Mouse (Mus musculus): ENCODE measurements at regions not wholly inside any gene's neighbourhood (a gene's known extent, or its start where the extent isn't known, plus 50 kb on each side); places are given as distances from the start of the nearest gene placed in this dataset.

DNA sequence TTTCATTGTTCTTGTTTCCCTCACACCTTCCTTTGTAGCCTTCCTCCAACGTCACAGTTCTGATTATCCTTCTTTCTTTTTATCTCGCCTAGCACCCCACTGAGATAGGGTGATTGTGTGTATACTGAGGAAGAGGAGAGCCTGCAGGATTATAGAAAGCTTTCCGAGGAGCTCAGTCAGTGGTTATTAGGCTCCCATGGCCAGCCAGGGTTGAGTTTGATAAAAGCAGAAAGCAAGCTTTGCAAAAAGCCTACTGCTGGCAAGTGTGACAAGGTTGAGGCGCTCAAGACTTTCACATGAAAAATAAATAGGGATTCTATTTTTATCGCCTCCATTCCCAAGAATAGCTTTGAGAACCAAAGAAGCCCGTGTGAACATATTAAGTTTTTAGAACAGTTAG, 136.9 kb upstream of the Cypt12 start:
- no peaks in the 10 kb centered on the region for H3K4me1 ChIP-seq (ENCODE audit: control insufficient read depth, insufficient read depth, low read length)

DNA sequence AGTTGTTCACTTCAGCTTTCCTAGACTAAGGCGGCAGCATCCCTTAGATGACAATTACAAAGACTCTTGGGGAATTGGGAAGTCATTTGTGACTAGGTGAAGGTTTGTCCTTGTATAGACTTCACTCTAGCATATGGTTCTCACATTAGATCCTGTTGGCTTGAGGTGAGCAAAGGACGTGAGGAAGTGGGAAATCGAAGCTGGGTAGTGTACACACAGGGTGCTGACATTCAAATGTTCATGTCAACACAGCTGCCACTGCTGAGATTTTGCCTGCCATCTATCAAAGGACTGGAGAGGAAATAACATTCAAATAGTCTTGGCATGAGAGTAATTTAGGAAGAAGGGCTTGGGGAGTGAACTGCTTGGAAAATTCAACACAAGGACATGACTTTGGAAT, 124.0 kb upstream of the Cypt12 start:
- Histone ChIP-seq H3K27ac (ENCODE audit: insufficient read depth, low read depth, low read length) (no peak overlapping the region), H3K4me3 (ENCODE audit: insufficient read depth, low read depth, low read length) (no peak overlapping the region), H3K4me1 (ENCODE audit: control insufficient read depth, insufficient read depth, low read length) (no peaks in the 10 kb centered on the region)
- WGBS: 50% methylated on average over 3 of the region's 3 CpGs
- TF ChIP-seq CTCF (IDR thresholded peaks at IDR 0.05; ENCODE audit: insufficient read depth, low read depth, low read length): no peak
- TF ChIP-seq POLR2A (IDR thresholded peaks at IDR 0.05; ENCODE audit: insufficient read depth, low read depth, low read length): no peak

More for the DNA sequence above, 136.9 kb upstream of the Cypt12 start:
- Histone ChIP-seq H3K27ac (ENCODE audit: insufficient read depth, low read depth, low read length) (no peak overlapping the region), H3K4me3 (ENCODE audit: insufficient read depth, low read depth, low read length) (no peak overlapping the region)
- WGBS: 26% methylated on average over 6 of the region's 6 CpGs
- no peak for TF ChIP-seq CTCF (IDR thresholded peaks at IDR 0.05; ENCODE audit: insufficient read depth, low read depth, low read length)
- no peak for TF ChIP-seq POLR2A (IDR thresholded peaks at IDR 0.05; ENCODE audit: insufficient read depth, low read depth, low read length)

DNA sequence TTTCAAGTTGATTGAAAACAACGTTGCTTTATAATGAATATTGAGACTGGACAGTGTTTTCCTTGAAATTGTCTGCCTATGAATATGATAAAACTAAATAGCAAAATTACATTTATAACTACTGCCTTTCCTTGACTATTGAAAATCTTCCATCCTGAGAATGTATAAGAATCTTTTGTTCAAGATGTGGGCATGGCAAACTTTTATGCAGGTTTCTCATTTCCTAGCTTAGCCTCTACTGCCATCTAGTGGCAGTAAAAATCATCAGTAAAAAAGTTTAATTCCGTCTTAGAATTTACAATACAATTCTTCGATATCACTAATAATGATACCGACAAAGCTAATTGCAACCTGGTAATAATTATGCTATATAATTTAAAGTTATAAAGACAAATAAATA, 123.5 kb upstream of the Cypt12 start:
- 30% methylated on average over 4 of the region's 4 CpGs for WGBS
- Histone ChIP-seq H3K4me3 (ENCODE audit: insufficient read depth, low read depth, low read length) (no peak overlapping the region), H3K27ac (ENCODE audit: insufficient read depth, low read depth, low read length) (no peak overlapping the region), H3K4me1 (ENCODE audit: control insufficient read depth, insufficient read depth, low read length) (no peaks in the 10 kb centered on the region)
- TF ChIP-seq POLR2A (IDR thresholded peaks at IDR 0.05; ENCODE audit: insufficient read depth, low read depth, low read length) (no peak), CTCF (IDR thresholded peaks at IDR 0.05; ENCODE audit: insufficient read depth, low read depth, low read length) (no peak)

DNA sequence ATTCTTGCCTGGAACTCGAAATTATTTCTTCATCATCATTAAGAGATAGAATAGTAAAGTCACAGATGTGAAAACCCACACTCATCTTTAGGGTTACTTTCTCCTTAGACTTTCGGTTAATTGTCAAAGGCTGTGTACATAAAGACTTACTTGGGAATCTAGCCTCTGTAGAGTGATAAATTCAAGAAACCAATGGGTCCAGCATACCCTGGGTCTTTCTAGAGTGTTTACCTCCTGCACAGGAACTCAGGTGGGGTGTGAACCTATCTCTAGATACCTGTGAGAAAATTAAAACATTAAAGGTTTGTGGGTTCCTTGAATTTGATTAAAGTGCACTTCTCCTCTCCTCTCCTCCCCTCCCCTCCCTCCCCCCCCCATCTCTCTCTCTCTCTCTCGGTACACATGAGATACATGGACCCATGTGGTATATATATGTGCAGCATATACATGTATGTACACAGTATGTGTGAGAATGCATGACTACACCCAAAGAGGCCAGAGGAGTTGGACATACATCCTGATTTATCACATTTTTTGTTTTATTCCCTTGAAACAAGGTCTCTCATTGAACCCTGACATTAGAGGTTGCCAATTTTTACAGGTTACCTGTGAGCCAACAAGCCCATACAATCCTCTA, 122.8 kb upstream of the Cypt12 start:
- no peak for TF ChIP-seq CTCF (IDR thresholded peaks at IDR 0.05; ENCODE audit: insufficient read depth, low read depth, low read length)
- no peak for TF ChIP-seq POLR2A (IDR thresholded peaks at IDR 0.05; ENCODE audit: insufficient read depth, low read depth, low read length)
- Histone ChIP-seq H3K4me3 (ENCODE audit: insufficient read depth, low read depth, low read length) (no peak overlapping the region), H3K4me1 (ENCODE audit: control insufficient read depth, insufficient read depth, low read length) (no peaks in the 10 kb centered on the region), H3K27ac (ENCODE audit: insufficient read depth, low read depth, low read length) (no peak overlapping the region)
- WGBS: 71% methylated on average over 3 of the region's 3 CpGs

DNA sequence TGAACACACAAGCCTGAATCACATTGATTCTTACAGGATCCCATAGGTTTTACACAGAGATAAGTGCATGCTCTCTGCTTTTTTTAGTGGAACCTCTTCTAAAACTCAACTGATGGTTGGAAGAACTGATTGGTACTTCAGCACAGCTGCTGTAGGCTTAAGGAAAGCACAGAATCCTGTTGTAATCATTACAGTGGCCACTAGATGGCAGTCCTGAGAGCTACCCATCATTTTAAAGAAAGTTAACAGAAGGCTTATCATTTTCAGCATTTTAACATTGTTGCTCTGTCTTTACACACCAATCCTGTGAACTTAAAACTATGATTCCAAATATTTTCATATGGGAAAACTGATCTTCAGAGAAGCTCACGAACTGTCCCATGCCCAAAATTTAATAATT, 113.5 kb upstream of the Cypt12 start:
- H3K27ac ChIP-seq (ENCODE audit: insufficient read depth, low read depth, low read length): no peak overlapping the region
- no peaks in the 10 kb centered on the region for H3K4me1 ChIP-seq (ENCODE audit: control insufficient read depth, insufficient read depth, low read length)
- H3K4me3 ChIP-seq (ENCODE audit: insufficient read depth, low read depth, low read length): no peak overlapping the region
- TF ChIP-seq CTCF (IDR thresholded peaks at IDR 0.05; ENCODE audit: insufficient read depth, low read depth, low read length): no peak
- no peak for TF ChIP-seq POLR2A (IDR thresholded peaks at IDR 0.05; ENCODE audit: insufficient read depth, low read depth, low read length)
- WGBS: 54% methylated on average over 1 of the region's 1 CpGs

DNA sequence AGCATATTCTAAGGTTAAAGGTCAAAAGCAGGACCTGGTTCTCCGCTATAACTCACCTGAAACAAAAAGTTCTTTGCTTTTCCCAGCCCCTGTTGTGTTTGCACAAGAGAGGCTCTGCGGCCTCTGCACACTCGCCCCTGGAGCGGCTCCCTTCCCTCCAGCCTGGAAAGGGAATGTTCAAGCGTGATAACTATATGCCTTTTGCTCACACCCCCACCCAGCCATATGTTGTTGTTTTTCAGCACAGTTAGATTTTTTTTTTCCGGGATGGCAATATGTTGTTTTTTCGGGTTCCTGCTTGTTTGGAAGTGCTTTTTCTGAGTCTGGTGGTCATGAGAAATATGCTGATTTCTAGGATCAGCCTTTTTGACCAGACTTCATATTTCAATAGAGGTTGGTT, 100.6 kb upstream of the Cypt12 start:
- no peak overlapping the region for H3K27ac ChIP-seq (ENCODE audit: insufficient read depth, low read depth, low read length)
- H3K4me3 ChIP-seq (ENCODE audit: insufficient read depth, low read depth, low read length): no peak overlapping the region
- WGBS: 88% methylated on average over 7 of the region's 7 CpGs
- no peaks in the 10 kb centered on the region for H3K4me1 ChIP-seq (ENCODE audit: control insufficient read depth, insufficient read depth, low read length)
- no peak for TF ChIP-seq POLR2A (IDR thresholded peaks at IDR 0.05; ENCODE audit: insufficient read depth, low read depth, low read length)

DNA sequence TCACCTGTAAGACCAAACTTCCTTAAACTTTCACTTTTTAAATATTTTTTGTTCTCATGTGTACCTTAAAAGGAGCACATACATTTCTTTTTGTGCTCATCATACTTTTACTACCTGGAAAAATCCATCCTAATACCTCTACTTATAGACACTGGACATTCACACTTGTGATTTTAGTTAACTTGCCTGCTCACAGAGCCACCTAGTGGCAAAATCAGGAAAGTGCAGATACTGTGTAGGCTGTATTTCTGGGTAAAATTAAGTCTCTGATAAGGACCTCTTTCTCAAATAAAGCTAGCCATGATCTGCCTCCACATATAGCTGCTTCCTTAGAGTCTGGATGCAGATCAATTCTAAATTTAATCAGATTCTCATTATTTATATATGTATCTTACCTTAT, 100.0 kb upstream of the Cypt12 start:
- Histone ChIP-seq H3K4me3 (ENCODE audit: insufficient read depth, low read depth, low read length) (no peak overlapping the region), H3K4me1 (ENCODE audit: control insufficient read depth, insufficient read depth, low read length) (no peaks in the 10 kb centered on the region), H3K27ac (ENCODE audit: insufficient read depth, low read depth, low read length) (no peak overlapping the region)
- no peak for TF ChIP-seq POLR2A (IDR thresholded peaks at IDR 0.05; ENCODE audit: insufficient read depth, low read depth, low read length)
- no peak for TF ChIP-seq CTCF (IDR thresholded peaks at IDR 0.05; ENCODE audit: insufficient read depth, low read depth, low read length)

DNA sequence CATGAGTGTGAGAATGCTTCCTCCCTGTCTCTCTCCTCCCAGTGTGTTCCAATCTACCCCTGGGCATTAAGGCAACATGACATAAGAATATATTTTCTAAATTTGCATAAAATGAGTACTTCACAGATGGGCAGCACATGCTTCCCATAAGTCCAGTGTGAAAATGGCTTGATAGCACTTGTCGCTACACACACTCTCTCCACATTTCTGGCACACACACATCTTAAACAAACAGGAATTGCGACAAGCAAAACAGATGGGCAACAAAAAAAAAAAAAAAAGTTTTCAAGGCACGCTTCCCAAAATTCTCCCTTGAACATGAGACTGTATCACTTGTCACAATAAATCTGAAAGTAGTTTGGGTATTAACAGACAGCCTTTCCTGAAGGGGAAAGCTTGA, 85.8 kb upstream of the Cypt12 start:
- TF ChIP-seq CTCF (IDR thresholded peaks at IDR 0.05; ENCODE audit: insufficient read depth, low read depth, low read length): no peak
- no peak for TF ChIP-seq POLR2A (IDR thresholded peaks at IDR 0.05; ENCODE audit: insufficient read depth, low read depth, low read length)
- Histone ChIP-seq H3K4me1 (ENCODE audit: control insufficient read depth, insufficient read depth, low read length) (no peaks in the 10 kb centered on the region), H3K4me3 (ENCODE audit: insufficient read depth, low read depth, low read length) (no peak overlapping the region), H3K27ac (ENCODE audit: insufficient read depth, low read depth, low read length) (no peak overlapping the region)
- 92% methylated on average over 3 of the region's 3 CpGs for WGBS

DNA sequence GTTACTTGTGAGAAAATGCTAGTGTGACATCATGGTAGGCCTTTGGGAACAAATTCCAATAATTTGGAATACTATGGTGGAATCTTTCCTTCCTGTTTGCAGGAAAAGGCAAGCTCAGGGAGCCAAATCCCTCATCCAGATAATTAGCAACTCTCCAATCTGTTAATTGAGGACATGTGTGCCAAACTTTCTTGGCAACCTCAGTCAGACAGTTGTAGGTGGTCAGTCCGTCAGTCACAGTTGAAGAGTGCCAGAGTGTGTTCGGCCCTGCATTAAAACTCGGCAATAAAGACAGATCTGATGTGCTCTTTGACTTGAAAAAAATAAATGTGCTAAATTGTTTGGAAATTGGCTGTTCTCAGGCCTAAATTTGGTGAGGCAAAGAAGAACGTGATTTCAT, 83.1 kb upstream of the Cypt12 start:
- WGBS: 32% methylated on average over 4 of the region's 4 CpGs
- Histone ChIP-seq H3K27ac (ENCODE audit: insufficient read depth, low read depth, low read length) (no peak overlapping the region), H3K4me1 (ENCODE audit: control insufficient read depth, insufficient read depth, low read length) (no peaks in the 10 kb centered on the region), H3K4me3 (ENCODE audit: insufficient read depth, low read depth, low read length) (no peak overlapping the region)
- TF ChIP-seq POLR2A (IDR thresholded peaks at IDR 0.05; ENCODE audit: insufficient read depth, low read depth, low read length) (no peak), CTCF (IDR thresholded peaks at IDR 0.05; ENCODE audit: insufficient read depth, low read depth, low read length) (no peak)
